Mouse (Mus musculus): ENCODE results near the gene Ifi27l2a.

DNA sequence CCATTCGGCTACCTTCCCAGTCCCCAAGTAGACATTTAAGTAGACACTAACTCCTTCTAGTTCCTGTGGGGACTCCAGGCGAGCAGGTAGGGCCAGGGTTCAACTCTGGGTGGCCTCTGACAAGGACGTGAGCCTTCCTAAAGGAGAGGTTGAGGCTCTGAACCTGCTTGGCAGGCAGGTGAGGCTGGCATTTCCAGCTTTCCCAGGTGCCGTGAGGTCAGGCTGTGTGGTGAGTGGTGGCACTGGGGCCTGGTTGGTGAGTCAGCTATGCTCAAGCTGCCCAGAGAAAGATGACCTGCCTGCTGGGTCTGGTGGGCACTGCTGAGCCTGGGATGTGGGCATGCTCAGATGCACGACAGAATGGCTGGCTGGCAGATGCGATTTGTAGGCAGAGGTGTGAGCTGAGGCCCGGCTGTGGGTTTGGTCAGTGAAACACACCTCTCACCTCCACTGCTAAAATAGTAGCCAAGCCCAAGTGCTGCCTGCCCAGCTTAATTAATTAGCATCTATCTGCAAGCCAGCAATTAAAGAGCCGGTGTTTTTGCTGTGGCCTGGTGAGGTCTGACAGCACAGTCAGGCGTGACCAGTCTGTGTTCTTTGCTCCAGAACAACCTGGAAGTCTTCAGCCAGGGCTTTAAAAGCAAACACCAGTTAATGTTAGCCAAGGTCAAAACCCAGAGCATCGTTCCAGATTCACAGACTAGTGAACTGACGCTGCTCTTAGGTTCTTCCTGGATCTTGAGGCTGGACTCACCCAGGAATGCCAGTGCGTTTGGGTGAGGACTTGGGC lies 47.8 kb downstream of the Ifi27l2a start:
- TF ChIP-seq CTCF (IDR thresholded peaks at IDR 0.05; ENCODE audit: control insufficient read depth, insufficient read depth, insufficient read length) (no peak), USF1 (IDR thresholded peaks at IDR 0.05; ENCODE audit: low read depth) (no peak), CEBPB (IDR thresholded peaks at IDR 0.05; ENCODE audit: low read depth) (no peak)
